In genomic region chr3:85487379-85487778, GRCm38 (mm10) we compare ENCODE assay signal across 17 mouse cellular contexts.
"Had no signal": no experiment of that assay in that cellular context is flagged by ENCODE, and none has a peak within 500 bp of the region (broad histone marks: within the 10 kb centered on the region; RNA-seq: fewer than 3 reads in every experiment).

No protein-coding gene starts in this region.

- H3K4me1 ChIP-seq: neural tube, embryonic 12.5 days; neural tube, embryonic 15.5 days; stomach, embryonic 15.5 days had no signal

- H3K9me3 ChIP-seq: neural tube, embryonic 12.5 days; neural tube, embryonic 13.5 days; neural tube, embryonic 15.5 days; stomach, embryonic 15.5 days had no signal

- H3K9ac ChIP-seq: neural tube, embryonic 12.5 days; neural tube, embryonic 13.5 days; neural tube, embryonic 15.5 days; stomach, embryonic 15.5 days had no signal

- H3K36me3 ChIP-seq: neural tube, embryonic 12.5 days; neural tube, embryonic 13.5 days; neural tube, embryonic 15.5 days; stomach, embryonic 15.5 days had no signal

- H3K4me3 ChIP-seq: neural tube, embryonic 12.5 days; neural tube, embryonic 13.5 days; neural tube, embryonic 15.5 days; stomach, embryonic 15.5 days had no signal

- DNase-seq: retina, postnatal 1 day; right cerebral cortex, adult 18-20 months; right cerebral cortex, postnatal 14 days; right cerebral cortex, postnatal 25 days; right cerebral cortex, postnatal 4 days; spleen, adult 18-20 months; thymus, adult 18-20 months; thymus, adult 2 months; thymus, postnatal 14 days; thymus, postnatal 25 days; thymus, postnatal 36 days; thymus, postnatal 4 days had no signal

- H3K27ac ChIP-seq: neural tube, embryonic 12.5 days; neural tube, embryonic 13.5 days; neural tube, embryonic 15.5 days; stomach, embryonic 15.5 days; stomach, postnatal 0 days had no signal
